Mouse (Mus musculus): ENCODE measurements around the gene Hacl1. TPM values are rescaled to one million over a fixed set of nuclear protein-coding genes. Genes with fewer than 3 reads are reported as not detected.

Hacl1 gene
- polyA plus RNA-seq, 1 experiment from 2014 or later = 9.4 TPM

- ATAC-seq (replicated peaks; ENCODE audit: low FRiP score) = no peak
- WGBS = 95% methylated on average over 14 of the region's 14 CpGs
These were observed 39.0 kb downstream of the Hacl1 start for GRCm38 (mm10) chr14:31601908-31602615.

GRCm38 (mm10) chr14:31597446-31597845 is 43.6 kb downstream of the Hacl1 start:
- ATAC-seq (replicated peaks; ENCODE audit: low FRiP score) (no peak), DNase-seq (ENCODE audit: low spot score) (no peak)
- Histone ChIP-seq H3K4me3 (ENCODE audit: low read depth, low read length) (no peak overlapping the region), H3K4me1 (replicated peaks; ENCODE audit: control insufficient read depth, insufficient read depth, low read length) (no peaks in the 10 kb centered on the region), H3K4me2 (ENCODE audit: low read depth, low read length, severe bottlenecking) (no peak overlapping the region), H3K9me3 (ENCODE audit: control insufficient read depth, low read length) (no peaks in the 10 kb centered on the region; the same call in 1 of the 2 replicates), H3K27me3 (ENCODE audit: control insufficient read depth, insufficient read depth, low read length) (no peaks in the 10 kb centered on the region), H3K36me3 (ENCODE audit: control insufficient read depth, insufficient read depth, low read length) (no peaks in the 10 kb centered on the region), H3K9ac (ENCODE audit: low read length) (no peak overlapping the region), H3K27ac (ENCODE audit: low read depth, low read length) (no peak overlapping the region)
- 89% methylated on average over 4 of the region's 4 CpGs for WGBS

More at GRCm38 (mm10) chr14:31601908-31602615, 39.0 kb downstream of the Hacl1 start:
- Histone ChIP-seq H3K27ac (ENCODE audit: low read depth, low read length) (no peak overlapping the region), H3K27me3 (ENCODE audit: control insufficient read depth, insufficient read depth, low read length) (no peaks in the 10 kb centered on the region), H3K9ac (ENCODE audit: low read length) (no peak overlapping the region), H3K36me3 (ENCODE audit: control insufficient read depth, insufficient read depth, low read length) (no peaks in the 10 kb centered on the region), H3K4me2 (ENCODE audit: low read depth, low read length, severe bottlenecking) (no peak overlapping the region), H3K4me1 (replicated peaks; ENCODE audit: control insufficient read depth, insufficient read depth, low read length) (no peaks in the 10 kb centered on the region), H3K4me3 (ENCODE audit: low read depth, low read length) (no peak overlapping the region), H3K9me3 (ENCODE audit: control insufficient read depth, low read length) (no peaks in the 10 kb centered on the region; the same call in 1 of the 2 replicates)
- no peak for DNase-seq (ENCODE audit: low spot score)

DNA sequence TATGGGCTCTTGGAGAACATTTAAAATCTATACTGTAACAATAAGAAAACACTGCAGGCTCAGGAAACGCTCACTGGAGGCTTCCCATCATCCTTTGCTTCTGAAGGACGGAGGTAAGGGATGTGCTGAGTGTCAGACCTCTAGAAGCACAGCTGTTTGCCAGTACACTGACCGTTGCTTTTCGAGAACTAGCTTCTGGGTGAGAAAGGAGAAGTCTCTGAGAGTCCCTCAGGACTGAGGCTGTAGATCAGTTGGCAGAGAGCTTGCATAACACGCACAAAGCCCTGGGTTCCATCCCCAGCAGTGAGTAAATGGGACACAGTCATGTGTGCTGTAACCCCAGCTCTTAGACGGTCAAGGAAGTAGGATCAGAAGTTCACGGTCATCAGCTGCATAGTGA is 44.7 kb downstream of the Hacl1 start:
- Histone ChIP-seq H3K9me3 (ENCODE audit: control insufficient read depth, low read length) (no peaks in the 10 kb centered on the region; the same call in 1 of the 2 replicates), H3K4me1 (replicated peaks; ENCODE audit: control insufficient read depth, insufficient read depth, low read length) (no peaks in the 10 kb centered on the region), H3K36me3 (ENCODE audit: control insufficient read depth, insufficient read depth, low read length) (no peaks in the 10 kb centered on the region), H3K27me3 (ENCODE audit: control insufficient read depth, insufficient read depth, low read length) (no peaks in the 10 kb centered on the region), H3K4me2 (ENCODE audit: low read depth, low read length, severe bottlenecking) (no peak overlapping the region), H3K9ac (ENCODE audit: low read length) (no peak overlapping the region), H3K27ac (ENCODE audit: low read depth, low read length) (no peak overlapping the region), H3K4me3 (ENCODE audit: low read depth, low read length) (no peak overlapping the region)
- 86% methylated on average over 7 of the region's 7 CpGs for WGBS
- DNase-seq (ENCODE audit: low spot score) (no peak), ATAC-seq (replicated peaks; ENCODE audit: low FRiP score) (no peak)

DNA sequence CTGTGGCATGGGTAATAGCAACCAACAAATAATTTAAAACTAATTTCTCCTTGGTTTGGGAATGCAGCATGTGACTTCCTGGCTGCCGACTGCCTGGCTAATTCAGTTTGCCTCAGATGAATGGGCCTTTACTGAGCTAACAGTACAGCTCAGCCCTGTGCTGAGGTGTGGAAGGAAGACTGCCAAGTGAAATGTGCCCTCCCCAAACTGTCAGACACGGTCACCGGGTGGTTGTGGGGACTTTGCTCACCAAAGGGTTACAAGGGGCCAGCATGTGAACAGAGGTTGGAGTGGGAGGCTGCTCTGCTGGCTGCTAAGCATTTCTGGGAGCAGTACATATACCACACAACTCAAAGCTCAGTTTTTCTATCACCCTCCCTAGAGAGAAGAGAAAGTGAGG is 46.4 kb downstream of the Hacl1 start:
- Histone ChIP-seq H3K4me2 (ENCODE audit: low read depth, low read length, severe bottlenecking) (no peak overlapping the region), H3K9ac (ENCODE audit: low read length) (no peak overlapping the region), H3K27me3 (ENCODE audit: control insufficient read depth, insufficient read depth, low read length) (no peaks in the 10 kb centered on the region), H3K27ac (ENCODE audit: low read depth, low read length) (no peak overlapping the region), H3K4me1 (replicated peaks; ENCODE audit: control insufficient read depth, insufficient read depth, low read length) (no peaks in the 10 kb centered on the region), H3K36me3 (ENCODE audit: control insufficient read depth, insufficient read depth, low read length) (no peaks in the 10 kb centered on the region), H3K9me3 (ENCODE audit: control insufficient read depth, low read length) (no peaks in the 10 kb centered on the region; the same call in 1 of the 2 replicates), H3K4me3 (ENCODE audit: low read depth, low read length) (no peak overlapping the region)
- no peak for DNase-seq (ENCODE audit: low spot score)
- WGBS = 92% methylated on average over 3 of the region's 3 CpGs
- no peak for ATAC-seq (replicated peaks; ENCODE audit: low FRiP score)

GRCm38 (mm10) chr14:31593036-31593435 is 48.0 kb downstream of the Hacl1 start:
- H3K9me3 ChIP-seq (ENCODE audit: control insufficient read depth, low read length) = no peaks in the 10 kb centered on the region
- H3K4me2 ChIP-seq (ENCODE audit: low read depth, low read length, severe bottlenecking) = no peak overlapping the region
- H3K4me1 ChIP-seq (replicated peaks; ENCODE audit: control insufficient read depth, insufficient read depth, low read length) = no peaks in the 10 kb centered on the region
- WGBS = 83% methylated on average over 2 of the region's 2 CpGs
- H3K9ac ChIP-seq (ENCODE audit: low read length) = no peak overlapping the region
- no peaks in the 10 kb centered on the region for H3K27me3 ChIP-seq (ENCODE audit: control insufficient read depth, insufficient read depth, low read length)
- H3K27ac ChIP-seq (ENCODE audit: low read depth, low read length) = no peak overlapping the region
- no peaks in the 10 kb centered on the region for H3K36me3 ChIP-seq (ENCODE audit: control insufficient read depth, insufficient read depth, low read length)
- H3K4me3 ChIP-seq (ENCODE audit: low read depth, low read length) = no peak overlapping the region
- ATAC-seq (replicated peaks; ENCODE audit: low FRiP score) (no peak), DNase-seq (ENCODE audit: low spot score) (no peak)

DNA sequence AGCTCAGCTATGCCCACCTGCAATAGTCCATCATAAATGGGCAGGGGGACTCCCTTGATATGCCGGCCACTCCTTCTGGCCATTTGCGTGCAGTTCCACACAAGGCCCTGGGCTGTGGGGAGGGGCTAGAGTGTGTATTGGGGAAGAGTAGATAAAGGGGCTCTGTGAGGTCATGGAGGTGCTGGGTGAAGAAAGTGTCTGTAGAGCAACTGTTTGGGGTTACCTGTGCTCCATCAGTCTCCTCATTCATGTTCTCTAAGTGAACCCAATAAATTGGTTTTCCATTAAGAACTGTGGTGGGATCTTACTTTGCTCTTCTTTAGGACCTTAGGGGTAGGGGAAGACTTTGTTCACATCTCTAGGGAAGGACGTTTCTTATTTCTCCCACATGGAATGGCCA is 49.8 kb downstream of the Hacl1 start, which contains the start of gene Colq:
TSS of gene Colq (minus strand) at position 101 of the 400 bp plus-strand sequence.
- ATAC-seq (replicated peaks; ENCODE audit: low FRiP score) (no peak), DNase-seq (ENCODE audit: low spot score) (no peak)
- no peaks in the 10 kb centered on the region for H3K27me3 ChIP-seq (ENCODE audit: control insufficient read depth, insufficient read depth, low read length)
- H3K4me1 ChIP-seq (replicated peaks; ENCODE audit: control insufficient read depth, insufficient read depth, low read length) = no peaks in the 10 kb centered on the region
- no peak within 1 kb of the TSS for H3K4me2 ChIP-seq (ENCODE audit: low read depth, low read length, severe bottlenecking)
- H3K27ac ChIP-seq (ENCODE audit: low read depth, low read length) = no peak within 1 kb of the TSS
- H3K36me3 ChIP-seq (ENCODE audit: control insufficient read depth, insufficient read depth, low read length) = no peaks in the 10 kb centered on the region
- no peaks in the 10 kb centered on the region for H3K9me3 ChIP-seq (ENCODE audit: control insufficient read depth, low read length)
- no peak within 1 kb of the TSS for H3K4me3 ChIP-seq (ENCODE audit: low read depth, low read length)
- no peak within 1 kb of the TSS for H3K9ac ChIP-seq (ENCODE audit: low read length)
- 93% methylated on average over 3 of the region's 3 CpGs for WGBS

DNA sequence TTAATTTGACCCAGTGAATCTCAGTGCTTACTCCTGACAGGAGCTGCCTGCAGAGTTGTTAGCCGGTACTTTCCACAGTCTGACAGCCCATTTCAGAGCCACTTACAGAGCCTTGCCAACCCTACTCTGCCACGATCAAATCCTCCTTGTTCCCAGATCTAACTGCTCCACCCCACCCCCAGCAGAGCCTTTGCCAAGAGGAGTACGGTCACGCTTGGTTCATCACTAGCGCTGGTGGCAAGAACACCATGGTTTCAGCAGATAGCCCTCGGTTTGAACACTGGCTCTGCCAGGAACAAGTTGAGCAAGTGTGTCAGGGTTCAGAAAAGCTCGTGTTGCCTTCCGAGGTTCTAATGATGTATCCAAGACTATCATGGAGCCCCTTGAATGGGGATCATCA is 54.6 kb downstream of the Hacl1 start:
- no peaks in the 10 kb centered on the region for H3K27me3 ChIP-seq (ENCODE audit: control insufficient read depth, insufficient read depth, low read length)
- H3K4me3 ChIP-seq (ENCODE audit: low read depth, low read length) = no peak overlapping the region
- H3K4me1 ChIP-seq (replicated peaks; ENCODE audit: control insufficient read depth, insufficient read depth, low read length) = no peaks in the 10 kb centered on the region
- WGBS = 85% methylated on average over 8 of the region's 8 CpGs
- DNase-seq (ENCODE audit: low spot score) (no peak), ATAC-seq (replicated peaks; ENCODE audit: low FRiP score) (no peak)
- H3K36me3 ChIP-seq (ENCODE audit: control insufficient read depth, insufficient read depth, low read length) = no peaks in the 10 kb centered on the region
- H3K27ac ChIP-seq (ENCODE audit: low read depth, low read length) = no peak overlapping the region
- no peaks in the 10 kb centered on the region for H3K9me3 ChIP-seq (ENCODE audit: control insufficient read depth, low read length)
- H3K9ac ChIP-seq (ENCODE audit: low read length) = no peak overlapping the region
- no peak overlapping the region for H3K4me2 ChIP-seq (ENCODE audit: low read depth, low read length, severe bottlenecking)

DNA sequence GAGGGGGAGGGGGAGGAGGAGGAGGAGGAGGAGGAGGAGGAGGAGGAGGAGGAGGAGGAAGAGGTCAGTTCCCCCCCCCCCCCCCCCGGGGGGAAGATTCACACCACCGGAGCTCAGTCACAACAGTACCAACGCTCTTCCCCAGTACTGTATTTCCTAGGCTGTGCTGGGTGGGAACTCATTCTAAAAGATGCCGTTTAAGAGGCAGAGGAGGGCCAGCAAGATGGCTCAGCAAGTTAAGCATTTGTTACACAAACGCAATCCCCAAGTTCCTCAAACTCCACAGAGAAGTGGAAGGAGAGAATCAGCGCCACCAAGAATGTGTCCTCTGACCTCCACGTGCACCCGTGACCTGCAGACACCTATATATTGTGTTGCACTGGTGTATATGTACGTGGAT is 58.0 kb downstream of the Hacl1 start:
- H3K4me1 ChIP-seq (replicated peaks; ENCODE audit: control insufficient read depth, insufficient read depth, low read length) = no peaks in the 10 kb centered on the region
- H3K27me3 ChIP-seq (ENCODE audit: control insufficient read depth, insufficient read depth, low read length) = no peaks in the 10 kb centered on the region
- WGBS = 87% methylated on average over 8 of the region's 9 CpGs
- no peak overlapping the region for H3K27ac ChIP-seq (ENCODE audit: low read depth, low read length)
- H3K36me3 ChIP-seq (ENCODE audit: control insufficient read depth, insufficient read depth, low read length) = no peaks in the 10 kb centered on the region
- H3K4me2 ChIP-seq (ENCODE audit: low read depth, low read length, severe bottlenecking) = no peak overlapping the region
- DNase-seq (ENCODE audit: low spot score) (no peak), ATAC-seq (replicated peaks; ENCODE audit: low FRiP score) (no peak)
- no peak overlapping the region for H3K9ac ChIP-seq (ENCODE audit: low read length)
- no peak overlapping the region for H3K4me3 ChIP-seq (ENCODE audit: low read depth, low read length)
- H3K9me3 ChIP-seq (ENCODE audit: control insufficient read depth, low read length) = no peaks in the 10 kb centered on the region

All from forebrain, embryonic 11.5 days (tissue).